Mouse (Mus musculus) telencephalon, adult 2 months (tissue): ENCODE measurements around the gene Cnot10.

Source experiments
- DNase-seq: peaks from one replicate; pipeline ENCODE4 v3.0.0-alpha.2; 2011; ENCODE audit warnings: low read depth, low spot score

Gene Cnot10

GRCm38 (mm10) chr9:114583812-114584182 lies 56.2 kb downstream of the Cnot10 start:
- DNase-seq: no peak

GRCm38 (mm10) chr9:114578646-114579045 lies 61.3 kb downstream of the Cnot10 start:
- no peak for DNase-seq

GRCm38 (mm10) chr9:114576001-114576400 lies 64.0 kb downstream of the Cnot10 start:
- no peak for DNase-seq

DNA sequence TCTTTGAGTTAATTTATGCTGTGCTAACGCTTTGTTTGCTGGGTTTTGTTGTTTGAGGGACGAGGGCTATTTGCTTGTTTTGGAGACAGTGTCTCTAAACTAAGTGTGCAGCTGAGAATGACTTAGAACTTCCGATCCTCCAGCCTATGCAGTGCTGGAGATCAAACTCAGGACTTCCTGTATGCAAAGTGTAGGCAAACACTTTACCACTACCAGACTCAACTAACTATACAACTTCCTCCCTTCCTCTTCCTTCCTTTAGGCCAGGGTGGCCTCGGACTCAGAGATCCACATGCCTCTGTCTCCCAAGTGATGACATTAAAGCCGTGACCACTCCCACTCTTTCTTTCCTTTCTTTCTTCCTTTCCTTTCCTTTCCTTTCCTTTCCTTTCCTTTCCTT lies 66.5 kb downstream of the Cnot10 start:
- DNase-seq: no peak

GRCm38 (mm10) chr9:114568682-114569474 lies 71.1 kb downstream of the Cnot10 start:
- DNase-seq: no peak

DNA sequence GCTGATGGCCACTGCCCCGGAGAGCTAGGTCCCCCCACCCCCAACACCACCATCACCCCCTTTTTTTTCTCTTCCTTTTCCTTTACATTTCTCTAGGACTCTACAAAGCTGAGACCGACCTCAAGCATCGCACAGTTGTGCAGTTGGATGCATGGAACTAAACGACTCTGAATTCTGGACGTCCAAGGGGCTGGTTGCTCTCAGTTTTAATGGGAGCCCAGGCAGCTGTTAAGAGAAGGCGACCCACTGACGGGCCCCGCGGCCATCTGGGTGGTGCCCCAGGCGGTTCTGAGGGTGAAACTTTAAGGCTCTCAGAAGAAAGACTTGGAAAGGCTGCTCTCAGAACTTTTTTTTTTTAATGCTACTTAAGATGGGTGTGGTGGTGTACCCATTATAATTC lies 75.3 kb downstream of the Cnot10 start:
- DNase-seq: no peak

- no peak for DNase-seq
Observed at GRCm38 (mm10) chr9:114563761-114564606, 76.0 kb downstream of the Cnot10 start, which contains the start of gene Trim71. Gene Trim71 (minus strand): TSS chr9:114564369.

DNA sequence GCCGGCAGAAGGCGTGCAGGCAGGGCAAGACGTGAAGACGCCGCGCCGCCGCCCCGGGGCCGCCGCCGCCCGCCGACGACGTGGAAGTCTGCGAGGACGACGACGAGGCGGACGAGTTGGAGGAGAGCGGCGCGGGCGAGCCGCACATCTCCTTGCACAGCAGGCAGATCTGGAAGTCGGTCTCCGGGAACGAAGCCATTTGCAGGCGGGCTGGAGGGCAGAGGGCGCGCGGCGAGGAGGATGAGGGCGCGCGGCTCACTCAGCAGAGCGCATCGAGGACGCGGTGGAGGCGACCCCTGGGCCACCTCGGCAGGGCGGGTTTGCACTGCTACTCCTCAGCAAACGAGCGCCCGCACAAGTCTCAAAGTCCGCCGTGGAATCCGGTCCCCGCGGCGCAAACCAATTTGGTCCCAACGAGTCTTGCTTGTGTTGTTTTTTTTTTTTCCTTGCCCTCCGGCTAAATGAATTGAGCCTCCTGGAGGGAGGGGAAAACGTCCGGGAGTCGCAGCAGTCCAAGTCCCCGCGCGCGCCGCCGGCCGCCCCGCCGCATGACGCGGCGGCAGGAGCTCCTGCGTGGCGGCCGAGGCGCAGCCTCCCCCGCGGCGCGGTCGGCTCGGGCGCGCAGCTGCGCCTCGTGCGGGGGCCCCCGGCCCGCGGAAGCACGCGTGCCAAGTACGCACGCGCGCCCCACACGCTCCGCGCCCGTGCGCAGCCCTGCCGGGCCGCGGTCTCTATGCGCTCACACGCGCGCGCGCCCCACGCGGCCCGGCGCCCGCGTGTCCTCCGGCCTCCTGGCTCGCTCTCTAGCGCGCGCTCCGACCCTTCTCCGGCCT lies 76.8 kb downstream of the Cnot10 start:
- no peak for DNase-seq

GRCm38 (mm10) chr9:114562031-114562918 lies 77.7 kb downstream of the Cnot10 start:
- DNase-seq: no peak

DNA sequence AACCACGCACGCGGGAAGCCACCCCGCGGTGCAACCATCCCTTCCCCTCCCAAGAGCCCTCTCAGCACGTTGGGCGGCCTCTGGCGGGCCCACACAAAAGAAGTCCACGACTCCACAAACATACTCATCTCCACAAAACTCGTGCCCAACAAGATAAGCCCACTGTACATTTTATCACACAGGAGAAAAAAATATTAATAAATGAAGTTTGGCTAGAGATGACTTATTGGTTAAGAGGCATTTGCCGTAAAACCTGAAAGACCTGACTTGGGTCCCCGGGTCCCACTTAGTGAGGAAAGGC lies 78.4 kb downstream of the Cnot10 start:
- no peak for DNase-seq

DNA sequence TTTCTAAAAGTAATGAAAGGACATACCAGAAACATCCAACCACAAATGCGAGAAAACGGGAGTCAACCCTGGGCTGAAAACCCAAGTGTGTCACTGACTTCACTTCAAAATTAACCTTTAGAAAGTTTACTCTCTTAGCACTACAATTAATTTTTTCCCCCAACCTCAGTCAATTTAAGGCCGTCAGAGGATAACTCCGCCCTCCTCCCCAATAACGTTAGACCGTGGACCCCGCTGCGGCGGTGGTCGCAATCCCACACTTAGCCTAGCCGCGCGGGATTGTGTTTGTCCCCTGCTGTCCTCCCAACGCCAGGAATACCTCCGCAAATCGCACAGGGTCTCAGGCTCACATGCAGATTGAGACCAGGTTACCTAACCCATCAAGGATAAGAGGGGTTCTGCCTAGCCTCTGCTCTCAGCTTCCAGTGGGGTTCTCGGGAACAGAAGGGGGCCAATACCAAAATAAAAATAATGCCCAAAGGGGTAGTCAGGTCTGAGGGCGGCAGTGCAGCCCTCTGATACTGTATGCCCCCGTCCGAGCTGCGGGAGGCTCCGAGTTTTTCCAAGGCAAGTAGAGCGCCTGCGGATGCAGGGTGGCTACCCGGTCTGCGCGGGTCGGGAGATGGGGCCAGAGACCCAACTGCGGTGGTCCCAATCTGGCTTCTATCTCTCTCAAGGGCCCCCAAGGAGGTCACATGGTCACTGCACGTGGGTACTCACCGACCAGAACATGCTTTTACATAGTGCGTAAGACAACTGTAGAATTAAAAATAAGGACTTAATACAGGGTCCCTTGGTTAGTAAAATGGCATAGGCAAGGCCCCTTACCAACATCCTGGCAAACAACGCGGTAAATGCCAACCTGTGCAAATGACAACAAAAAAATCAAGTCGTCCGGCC lies 79.0 kb downstream of the Cnot10 start:
- no peak for DNase-seq

DNA sequence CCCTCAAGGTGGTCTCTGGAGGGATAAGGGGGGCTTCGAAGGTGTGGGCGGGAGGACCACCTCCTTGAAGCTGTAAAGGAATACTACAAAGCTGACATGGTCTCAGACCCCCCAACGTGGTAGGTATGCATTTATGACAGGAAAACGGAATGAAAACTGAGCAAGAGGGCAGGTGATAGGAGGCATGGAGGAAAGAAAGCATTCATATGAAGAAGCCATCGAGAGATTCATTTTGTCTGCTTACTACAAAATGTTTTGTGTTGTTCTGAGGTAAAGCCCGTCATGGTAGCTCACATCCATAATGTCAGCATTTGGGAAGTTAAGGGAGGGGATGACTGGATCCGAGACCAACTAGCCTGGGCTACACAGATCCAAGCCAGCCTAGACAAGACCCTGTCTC lies 79.8 kb downstream of the Cnot10 start:
- no peak for DNase-seq

DNA sequence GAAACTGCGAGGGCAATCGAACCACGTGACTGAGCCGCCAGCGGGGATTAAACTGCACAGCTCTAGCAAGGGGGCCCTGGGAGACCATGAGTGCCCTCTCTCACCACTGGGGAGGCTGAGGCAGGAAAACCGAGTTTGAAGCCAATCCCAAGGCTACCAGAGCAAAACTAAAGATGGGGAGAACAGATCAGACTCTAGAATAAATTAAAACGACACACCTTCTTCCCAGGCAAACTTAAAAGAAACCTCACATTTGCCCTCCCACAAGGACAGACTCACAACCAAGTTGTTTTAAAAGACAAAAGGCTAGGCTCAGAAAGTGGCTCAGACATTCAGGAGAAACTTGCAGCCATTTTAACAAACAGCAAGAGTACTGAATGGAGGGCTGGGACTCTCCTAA lies 82.9 kb downstream of the Cnot10 start:
- no peak for DNase-seq

GRCm38 (mm10) chr9:114556276-114556855 lies 83.6 kb downstream of the Cnot10 start:
- no peak for DNase-seq

GRCm38 (mm10) chr9:114554355-114554979 lies 85.5 kb downstream of the Cnot10 start:
- DNase-seq: no peak

- DNase-seq: no peak
Observed at GRCm38 (mm10) chr9:114553828-114554227, 86.2 kb downstream of the Cnot10 start.

GRCm38 (mm10) chr9:114550033-114550432 lies 90.0 kb downstream of the Cnot10 start:
- no peak for DNase-seq

GRCm38 (mm10) chr9:114549117-114549516 lies 90.9 kb downstream of the Cnot10 start:
- no peak for DNase-seq

- DNase-seq: no peak
Observed at GRCm38 (mm10) chr9:114548496-114548895, 91.5 kb downstream of the Cnot10 start.
